Mouse (Mus musculus) cerebellum, adult 18-20 months (tissue): ENCODE measurements around the gene Higd1c.
"Not testable (repeated sequence)": the region's sequence is repeated elsewhere in the genome, so short reads cannot be mapped to it uniquely, and the experiment has no call there.

ENCODE experiments used
- DNase-seq, 2 experiments: peaks; one replicate each; pipeline ENCODE4 v3.0.0; 2021

Gene Higd1c

GRCm38 (mm10) chr15:100414011-100414410 lies 49.7 kb downstream of the Higd1c start:
- no peak for DNase-seq

- no peak for DNase-seq
Measured at GRCm38 (mm10) chr15:100414942-100415341, 50.6 kb downstream of the Higd1c start.

GRCm38 (mm10) chr15:100415684-100416083 lies 51.3 kb downstream of the Higd1c start:
- DNase-seq = peak; percentile 26 to 29

- no peak for DNase-seq
Measured at GRCm38 (mm10) chr15:100417854-100418450, 53.6 kb downstream of the Higd1c start.

GRCm38 (mm10) chr15:100419311-100419710 lies 55.0 kb downstream of the Higd1c start:
- no peak for DNase-seq

GRCm38 (mm10) chr15:100419901-100420745 lies 55.8 kb downstream of the Higd1c start:
- no peak for DNase-seq

GRCm38 (mm10) chr15:100421059-100421757 lies 56.9 kb downstream of the Higd1c start:
- no peak for DNase-seq

- not testable (repeated sequence) for DNase-seq
Measured at GRCm38 (mm10) chr15:100421758-100422197, 57.4 kb downstream of the Higd1c start, which contains the start of gene Gm5475. TSS of gene Gm5475 (plus strand) at chr15:100422147.

- DNase-seq = peak in 1 of 2 experiments; percentile 29
Measured at GRCm38 (mm10) chr15:100422476-100422875, 58.1 kb downstream of the Higd1c start.

- peak; percentile 97 to 99 for DNase-seq
Measured at GRCm38 (mm10) chr15:100422899-100423860, 58.8 kb downstream of the Higd1c start.

GRCm38 (mm10) chr15:100423916-100424315 lies 59.6 kb downstream of the Higd1c start:
- DNase-seq = no peak

- DNase-seq = no peak
Measured at GRCm38 (mm10) chr15:100424396-100425122, 60.2 kb downstream of the Higd1c start, which contains the start of gene Slc11a2. TSS of gene Slc11a2 (minus strand) at chr15:100425072.

GRCm38 (mm10) chr15:100428296-100428905 lies 64.1 kb downstream of the Higd1c start:
- no peak for DNase-seq

- DNase-seq = peak; percentile 41 to 58
Measured at GRCm38 (mm10) chr15:100429959-100430565, 65.7 kb downstream of the Higd1c start.

GRCm38 (mm10) chr15:100433234-100433633 lies 68.9 kb downstream of the Higd1c start:
- DNase-seq = no peak
